Mouse (Mus musculus) brain, embryonic 14.5 days (tissue): ENCODE measurements around the gene Sigirr. TPM values are rescaled to one million over a fixed set of nuclear protein-coding genes. Genes with fewer than 3 reads are reported as not detected.

Experiments used
- DNase-seq: peaks from one replicate; pipeline ENCODE4 v3.0.0-alpha.2; 2011; ENCODE audit warnings: low read depth
- CTCF ChIP-seq: fragments of 200-500 bp; IDR thresholded peaks from 2 replicates; pipeline ENCODE4 v1.5.1; 2012; ENCODE audit warnings: inconsistent platforms, mild to moderate bottlenecking, moderate library complexity, borderline replicate concordance; ENCODE audit not compliant: insufficient read depth, insufficient read length; ENCODE audit errors: extremely low read depth
- POLR2A ChIP-seq: fragments of 200-500 bp; IDR thresholded peaks from 2 replicates; pipeline ENCODE4 v1.6.1; 2012; ENCODE audit warnings: mild to moderate bottlenecking, inconsistent platforms, borderline replicate concordance; ENCODE audit not compliant: poor library complexity, insufficient read depth, insufficient read length, severe bottlenecking; ENCODE audit errors: extremely low read depth
- polyA plus RNA-seq: library from polyadenylated mRNA; depleted of rRNA; stranded (reverse); fragments of >200 nt; gene quantifications from 2 replicates; pipeline ENCODE4 v1.2.3, GENCODE M21; 2012

The Sigirr gene
- polyA plus RNA-seq, 1 experiment, result 2.1 TPM

DNA sequence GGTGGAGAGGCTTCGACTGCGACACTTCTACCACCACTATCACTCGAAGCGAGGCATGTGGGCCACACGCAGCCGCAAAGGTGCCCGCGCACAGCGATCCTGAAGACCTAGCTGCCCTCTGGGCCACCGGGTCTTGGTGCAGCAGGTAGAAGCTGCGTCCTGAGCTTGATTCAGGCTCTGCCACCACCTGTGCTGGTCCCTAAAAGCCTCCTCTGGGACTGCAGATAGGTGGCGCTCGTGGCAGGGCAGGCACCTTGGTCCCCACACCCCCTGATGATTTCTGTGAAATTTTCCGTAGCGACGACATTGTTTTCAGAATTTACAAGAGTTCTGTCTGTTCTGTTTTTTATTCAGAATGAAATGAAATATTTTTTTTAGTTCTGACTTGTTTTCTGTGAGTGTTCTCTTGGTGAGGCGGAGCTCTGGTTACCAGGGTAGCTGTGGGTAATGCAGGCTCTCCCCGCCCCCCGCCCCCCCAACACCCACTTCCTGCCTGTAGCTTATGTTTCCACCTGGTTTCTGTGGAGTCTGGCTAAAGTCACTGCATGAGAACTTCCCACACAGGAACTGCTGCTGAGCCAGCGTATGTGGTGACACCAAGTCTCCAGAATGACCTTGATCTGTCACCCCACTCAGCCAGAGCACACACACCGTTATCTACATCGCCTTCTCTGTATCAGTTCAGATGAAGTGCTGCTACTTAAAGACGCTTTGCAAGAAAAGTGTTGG is 28.2 kb downstream of the Sigirr start:
- no peak for DNase-seq
- TF ChIP-seq CTCF (peak; percentile 43; the same call in 1 of the 2 replicates), POLR2A (no peak)

DNA sequence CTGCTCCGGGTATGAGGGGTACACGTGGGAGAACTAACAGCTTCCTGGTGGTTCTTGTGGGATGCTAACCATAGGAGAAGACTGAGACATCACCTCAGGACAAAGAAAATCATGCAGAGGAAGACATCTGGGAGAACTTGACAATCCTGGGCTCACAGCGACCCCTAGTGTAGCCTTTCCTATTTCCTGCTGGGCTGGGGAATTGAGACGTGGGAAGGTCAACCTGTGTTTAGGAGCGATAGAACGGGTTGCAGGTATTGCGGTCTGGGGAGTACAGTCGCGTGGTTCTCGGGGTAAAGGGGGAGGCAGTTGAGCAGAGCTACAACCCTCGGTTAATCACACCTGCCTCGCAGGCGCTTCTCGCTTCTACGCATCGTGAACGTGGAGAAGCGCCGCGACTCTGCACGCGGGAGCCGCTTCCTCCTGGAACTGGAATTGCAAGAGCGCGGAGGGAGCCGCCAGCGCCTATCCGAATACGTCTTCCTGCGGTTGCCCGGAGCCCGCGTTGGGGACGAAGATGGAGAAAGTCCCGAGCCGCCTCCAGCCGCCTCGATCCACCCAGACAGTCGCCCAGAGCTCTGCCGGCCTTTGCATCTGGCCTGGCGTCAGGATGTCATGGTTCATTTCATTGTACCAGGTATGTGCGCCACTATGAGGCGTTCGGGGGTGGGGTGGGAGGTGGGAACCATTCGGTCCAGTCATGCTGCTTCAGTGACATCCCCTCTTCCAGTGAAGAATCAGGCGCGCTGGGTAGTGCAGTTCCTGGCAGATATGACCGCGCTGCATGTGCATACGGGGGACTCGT is 30.1 kb downstream of the Sigirr start:
- DNase-seq, result peak; percentile 92
- TF ChIP-seq CTCF, result peak; percentile 77; the same call in 1 of the 2 replicates
- TF ChIP-seq POLR2A, result no peak

DNA sequence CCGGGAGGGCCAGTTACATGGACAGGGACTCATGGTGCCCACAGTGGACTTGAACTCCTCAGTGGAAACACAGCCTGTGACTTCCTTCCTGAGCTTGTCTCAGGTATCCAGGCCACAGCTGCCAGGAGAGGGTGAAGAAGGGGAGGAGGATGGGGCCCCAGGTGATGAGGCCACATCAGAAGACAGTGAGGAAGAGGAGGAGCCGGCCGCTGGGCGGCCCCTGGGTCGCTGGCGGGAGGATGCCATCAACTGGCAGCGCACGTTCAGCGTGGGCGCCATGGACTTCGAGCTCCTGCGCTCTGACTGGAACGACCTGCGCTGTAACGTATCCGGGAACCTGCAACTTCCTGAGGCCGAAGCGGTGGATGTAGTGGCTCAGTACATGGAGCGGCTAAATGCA is 32.0 kb downstream of the Sigirr start:
- DNase-seq, result no peak
- TF ChIP-seq POLR2A (no peak), CTCF (no peak)

DNA sequence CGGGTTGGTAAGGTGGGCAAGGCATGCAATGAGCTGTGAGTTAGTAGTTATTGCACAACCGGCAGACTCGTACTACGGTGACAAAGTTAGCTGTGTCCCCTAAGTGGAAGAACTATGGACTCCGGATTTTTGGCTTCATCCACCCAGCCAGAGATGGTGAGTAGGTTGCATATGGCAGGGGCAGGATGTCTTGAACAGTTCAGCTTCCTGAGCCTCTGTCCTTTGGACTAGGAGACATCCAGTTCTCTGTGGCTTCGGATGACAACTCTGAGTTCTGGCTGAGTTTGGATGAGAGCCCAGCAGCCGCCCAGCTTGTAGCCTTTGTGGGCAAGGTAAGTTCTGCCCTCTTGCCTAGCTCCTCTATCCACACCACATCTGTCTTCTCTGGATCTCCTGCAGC is 35.8 kb downstream of the Sigirr start:
- DNase-seq, result no peak
- TF ChIP-seq POLR2A, result no peak
- TF ChIP-seq CTCF, result no peak

DNA sequence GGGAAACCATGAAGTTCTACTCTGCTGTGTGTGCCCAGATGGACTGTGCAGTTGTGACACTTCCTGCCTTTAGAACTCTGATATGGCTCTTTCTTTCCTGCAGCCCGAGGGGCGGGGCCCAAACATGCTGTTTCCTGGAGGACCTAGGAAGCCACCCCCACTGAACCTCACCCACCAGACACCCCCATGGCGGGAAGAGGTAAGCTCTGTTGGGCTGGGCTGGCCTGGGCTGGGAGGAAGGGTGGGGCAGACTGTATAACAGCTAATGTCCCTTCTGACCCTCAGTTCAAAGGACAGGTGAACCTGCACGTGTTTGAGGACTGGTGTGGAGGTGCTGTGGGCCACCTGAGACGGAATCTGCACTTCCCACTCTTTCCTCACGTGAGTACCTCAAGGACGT is 36.2 kb downstream of the Sigirr start:
- TF ChIP-seq CTCF (no peak), POLR2A (no peak)

DNA sequence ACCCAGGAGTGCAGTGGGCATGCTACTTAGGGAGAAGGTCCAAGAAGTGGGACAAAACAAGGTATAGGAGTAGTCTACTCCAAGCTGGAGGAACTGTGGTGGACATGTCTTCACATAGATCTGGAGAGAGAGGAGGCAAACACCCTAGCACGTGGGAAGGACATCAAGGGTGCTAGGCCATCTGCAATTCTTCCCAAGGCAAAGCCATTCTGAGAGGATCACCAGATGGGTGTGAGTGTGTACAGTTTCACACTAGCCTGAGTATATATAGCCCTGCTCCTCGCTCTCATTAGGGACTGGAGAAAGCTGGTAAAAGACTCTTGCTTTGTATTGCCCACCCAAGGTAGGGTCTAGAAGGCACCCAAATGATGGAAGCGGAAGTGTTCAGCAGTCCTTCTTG is 37.0 kb downstream of the Sigirr start:
- TF ChIP-seq POLR2A, result no peak
- no peak for TF ChIP-seq CTCF
- no peak for DNase-seq

More for the DNA sequence above, 36.2 kb downstream of the Sigirr start:
- DNase-seq, result no peak

DNA sequence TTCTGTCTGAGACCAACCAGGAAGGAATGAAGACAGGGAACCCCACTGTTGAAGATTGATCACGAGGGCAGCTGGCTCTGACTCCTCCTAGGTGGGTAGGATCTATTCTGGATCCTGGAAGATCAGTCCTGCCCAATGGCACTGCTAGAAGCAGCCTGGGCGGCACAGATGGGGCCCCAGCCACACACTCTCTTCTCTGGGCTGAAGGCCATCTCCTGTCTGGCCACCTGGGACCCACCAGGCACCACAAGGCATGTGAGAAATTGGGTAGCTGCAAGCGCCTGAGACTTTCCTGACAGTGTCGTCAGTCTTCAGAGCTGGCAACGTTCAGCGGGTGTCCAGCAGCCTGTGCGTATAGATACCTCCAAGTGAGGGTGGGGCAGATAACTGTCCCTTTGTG is 37.8 kb downstream of the Sigirr start:
- DNase-seq, result no peak
- TF ChIP-seq POLR2A (no peak), CTCF (no peak)

DNA sequence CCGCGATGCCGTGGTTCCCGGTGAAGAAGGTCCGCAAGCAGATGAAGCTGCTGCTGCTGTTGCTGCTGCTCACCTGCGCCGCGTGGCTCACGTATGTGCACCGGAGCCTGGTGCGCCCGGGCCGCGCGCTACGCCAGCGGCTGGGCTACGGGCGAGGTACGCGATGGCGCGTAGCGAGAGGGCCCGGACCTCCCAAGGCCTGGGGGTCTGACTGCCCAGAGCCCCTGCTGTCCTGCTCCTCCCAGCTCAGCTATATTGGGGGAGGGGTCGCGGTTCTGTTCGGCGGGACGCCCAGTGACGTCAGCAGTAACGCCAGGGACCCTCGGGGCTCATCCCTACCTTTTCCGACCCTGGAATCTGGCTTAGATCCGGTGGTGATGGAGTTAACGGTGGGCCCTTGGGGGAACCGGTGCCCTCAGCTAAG is 39.1 kb downstream of the Sigirr start:
- DNase-seq, result no peak
- TF ChIP-seq POLR2A, result no peak
- TF ChIP-seq CTCF, result no peak

DNA sequence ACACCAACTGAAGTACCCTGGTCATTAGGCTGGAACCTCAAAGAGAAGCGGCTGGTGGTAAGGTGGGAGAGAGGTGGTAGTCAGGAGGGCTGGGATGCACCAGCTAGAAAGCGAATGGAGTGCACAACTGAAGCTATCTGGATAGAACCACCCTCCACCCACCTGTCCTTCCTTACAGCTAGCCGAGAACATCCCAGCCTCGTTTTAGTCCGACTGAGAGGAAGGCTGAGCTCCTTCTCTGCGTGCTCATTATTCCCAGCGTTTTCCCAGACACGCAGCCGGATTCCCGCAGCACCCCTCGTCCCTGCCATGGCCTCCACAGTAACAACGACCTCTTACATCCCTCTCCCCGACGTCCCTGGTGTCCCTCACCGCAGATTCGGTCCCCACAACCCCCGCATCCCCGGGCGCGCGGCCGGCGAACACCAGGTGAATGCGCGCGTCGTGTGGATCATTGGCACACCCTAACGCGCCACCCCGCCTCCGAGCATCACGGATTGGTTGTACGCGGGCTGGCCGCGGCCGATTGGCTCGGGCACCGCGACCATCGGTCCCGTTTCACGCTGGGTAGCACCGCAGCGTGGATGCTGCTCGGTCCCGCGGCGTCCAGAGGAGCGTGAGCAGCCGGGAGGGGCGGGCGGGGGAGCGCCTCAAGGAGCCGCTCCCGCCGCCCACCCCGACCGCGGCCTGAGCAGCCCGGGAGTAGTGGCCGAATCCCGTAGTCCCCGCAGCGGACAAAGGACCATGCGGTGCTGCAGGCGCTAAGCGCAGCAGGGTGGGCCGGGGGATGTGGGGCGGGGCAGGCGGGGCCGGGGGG is 39.7 kb downstream of the Sigirr start, which contains the start of gene B4galnt4:
B4galnt4 (plus strand) TSS at position 679 of the 817 bp plus-strand sequence.
- TF ChIP-seq CTCF (no peak), POLR2A (peak; percentile 69)
- DNase-seq, result peak; percentile 97

DNA sequence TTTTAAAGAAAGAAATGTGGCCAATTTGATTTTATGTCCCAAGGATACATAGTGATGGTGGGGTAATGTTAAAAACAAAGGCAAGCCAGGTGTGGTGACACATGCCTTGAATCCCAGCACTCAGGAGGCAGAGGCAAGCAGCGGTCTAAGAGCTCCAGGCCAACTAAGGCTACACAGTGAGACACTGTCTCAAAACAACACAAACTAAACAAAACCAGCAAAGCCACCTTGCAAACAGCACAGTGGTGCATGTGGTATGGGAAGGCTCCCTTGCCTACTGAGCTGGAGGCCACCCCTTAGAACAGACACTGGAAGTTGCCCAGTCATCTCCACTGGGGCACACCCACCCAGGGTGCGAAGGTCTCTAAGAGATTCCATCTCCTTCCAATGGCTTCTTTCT is 40.4 kb downstream of the Sigirr start:
- DNase-seq, result no peak
- no peak for TF ChIP-seq CTCF

DNA sequence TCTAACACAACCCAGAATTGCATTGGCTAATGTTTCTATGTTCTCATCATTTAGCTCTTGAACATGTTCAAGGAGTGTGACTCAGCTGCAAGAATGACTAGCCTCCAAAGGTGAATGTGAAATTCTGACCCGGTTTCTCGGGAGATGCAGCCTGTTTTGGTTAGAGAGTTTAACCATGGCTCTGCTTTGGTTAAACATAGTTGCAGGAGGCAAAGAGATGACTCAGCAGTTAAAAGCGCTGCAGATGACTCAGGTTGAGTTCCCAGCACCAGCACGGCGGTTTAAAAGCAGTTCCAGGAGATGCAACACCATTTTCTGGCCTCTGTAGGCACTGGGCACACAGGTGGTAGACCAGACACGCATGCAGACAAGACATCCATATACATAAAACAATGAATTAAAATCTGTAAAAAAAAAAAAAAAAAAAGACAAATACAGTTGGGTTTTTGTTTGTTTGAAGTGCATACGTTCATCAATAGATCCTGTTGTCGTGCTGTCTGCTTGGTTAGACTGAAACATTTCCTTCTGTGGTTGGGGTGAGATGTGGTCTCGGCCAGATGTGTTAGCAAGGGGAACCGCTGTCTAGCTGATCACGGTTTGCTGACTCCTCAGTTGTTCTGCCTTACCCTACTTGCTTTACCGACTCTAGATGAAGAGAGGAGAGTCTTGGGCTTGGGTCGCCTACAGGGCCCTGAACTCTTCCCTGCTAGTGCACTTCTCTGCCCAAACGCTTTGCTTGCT is 41.6 kb downstream of the Sigirr start:
- DNase-seq, result no peak
- TF ChIP-seq POLR2A (no peak), CTCF (no peak)

DNA sequence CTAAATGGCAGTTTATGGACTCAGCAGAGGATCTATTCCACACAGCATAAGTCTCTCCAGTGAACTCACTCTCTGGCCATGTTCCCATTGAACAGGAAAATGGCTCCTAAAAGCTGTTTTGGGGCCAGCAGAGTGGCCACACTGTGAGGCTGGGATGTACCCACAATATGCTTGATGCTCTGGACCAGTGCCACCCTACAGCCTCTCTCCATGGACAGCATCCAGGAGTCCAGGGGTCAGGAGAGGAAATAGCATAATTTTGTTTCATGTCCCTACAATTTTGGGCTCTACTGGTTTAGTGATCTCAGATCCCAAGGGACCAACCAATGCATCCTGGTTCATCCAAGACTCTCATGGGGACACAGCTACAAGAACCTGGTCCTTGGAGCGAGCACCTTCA is 42.8 kb downstream of the Sigirr start:
- no peak for DNase-seq
- TF ChIP-seq POLR2A (no peak), CTCF (no peak)
